Mouse (Mus musculus): Measurements from ENCODE around the gene Adtrp. TPM values are rescaled to one million over a fixed set of nuclear protein-coding genes. Genes with fewer than 3 reads are reported as not detected.

The Adtrp gene
- polyA plus RNA-seq, 1 experiment from 2014 or later, result 0.45 TPM

DNA sequence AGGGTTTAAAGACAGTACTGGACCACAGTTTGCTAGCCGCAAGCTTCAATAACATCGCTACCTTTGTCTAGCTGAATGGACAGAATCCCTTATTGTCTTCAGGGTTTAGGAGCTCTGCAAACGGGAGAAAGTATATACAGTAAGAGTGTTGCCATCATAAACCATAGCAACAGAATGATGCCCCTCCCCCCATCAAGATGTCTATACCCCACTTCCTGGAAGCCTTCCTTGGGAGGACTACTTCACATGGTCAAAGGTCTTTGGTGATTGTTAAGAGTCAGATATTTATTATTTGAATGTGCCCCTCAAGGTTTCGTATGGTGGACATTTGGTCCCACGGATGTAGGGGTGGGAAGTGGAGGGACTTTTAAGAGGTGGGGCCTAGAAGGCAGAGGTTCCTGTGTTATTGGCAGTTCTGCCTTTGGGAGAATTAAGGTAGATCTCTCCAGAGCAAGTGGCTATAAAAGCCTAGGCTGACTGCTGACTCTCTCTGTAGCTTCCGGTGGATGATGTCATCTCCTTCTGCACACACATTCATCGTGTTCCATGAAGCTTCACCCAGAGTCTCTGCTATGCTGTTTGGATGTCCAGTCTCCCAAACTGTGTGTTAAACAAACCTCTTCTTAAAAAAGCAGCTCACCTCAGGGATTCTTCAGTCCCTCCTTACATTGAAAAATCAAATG is 42.2 kb downstream of the Adtrp start:
- peaks cover 15% of the 10 kb centered on the region for H3K4me1 ChIP-seq (replicated peaks)
- WGBS, result 87% methylated on average over 7 of the region's 7 CpGs
- H3K9ac ChIP-seq (replicated peaks), result no peak overlapping the region
- no peak overlapping the region for H3K4me3 ChIP-seq (replicated peaks)
- H3K27me3 ChIP-seq, result no peaks in the 10 kb centered on the region
- ATAC-seq (ENCODE audit: insufficient number of reproducible peaks, insufficient read depth, low FRiP score, low TSS enrichment, low read depth), result no peak
- no peaks in the 10 kb centered on the region for H3K9me3 ChIP-seq
- no peak overlapping the region for H3K4me2 ChIP-seq
- H3K27ac ChIP-seq, result no peak overlapping the region
- no peaks in the 10 kb centered on the region for H3K36me3 ChIP-seq

DNA sequence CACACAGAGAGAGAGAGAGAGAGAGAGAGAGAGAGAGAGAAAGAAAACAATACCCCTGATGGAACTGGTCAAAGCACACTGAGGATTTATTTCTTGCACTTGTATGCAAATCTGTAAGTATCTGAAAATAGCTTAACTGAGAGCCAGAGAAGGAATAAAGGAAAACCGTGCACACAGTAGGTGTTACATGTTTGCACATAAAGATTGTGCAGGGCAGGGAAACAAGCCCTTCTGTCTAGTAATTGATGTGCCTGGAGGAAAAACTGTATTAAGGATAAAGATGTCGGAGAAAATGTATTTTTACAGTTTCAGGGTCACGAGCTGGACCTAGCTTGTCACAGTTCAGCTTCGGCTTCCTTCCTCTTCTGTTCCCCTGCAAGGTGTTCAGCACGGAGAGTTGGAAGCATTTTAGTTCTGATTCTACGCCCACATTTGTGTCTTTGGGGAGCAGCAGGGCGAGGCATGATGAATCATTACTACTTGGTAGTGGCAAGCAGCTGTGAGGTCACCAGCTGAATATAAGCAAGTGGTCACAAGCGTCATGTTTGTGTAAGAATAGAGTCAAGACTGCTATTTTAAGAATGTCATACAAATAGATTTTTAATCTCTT is 43.7 kb downstream of the Adtrp start:
- Histone ChIP-seq H3K4me1 (replicated peaks) (peaks cover 15% of the 10 kb centered on the region), H3K4me3 (replicated peaks) (no peak overlapping the region), H3K27ac (no peak overlapping the region), H3K9ac (replicated peaks) (no peak overlapping the region), H3K36me3 (no peaks in the 10 kb centered on the region), H3K4me2 (no peak overlapping the region), H3K9me3 (no peaks in the 10 kb centered on the region), H3K27me3 (no peaks in the 10 kb centered on the region)
- 80% methylated on average over 8 of the region's 8 CpGs for WGBS
- ATAC-seq (ENCODE audit: insufficient number of reproducible peaks, insufficient read depth, low FRiP score, low TSS enrichment, low read depth), result no peak

DNA sequence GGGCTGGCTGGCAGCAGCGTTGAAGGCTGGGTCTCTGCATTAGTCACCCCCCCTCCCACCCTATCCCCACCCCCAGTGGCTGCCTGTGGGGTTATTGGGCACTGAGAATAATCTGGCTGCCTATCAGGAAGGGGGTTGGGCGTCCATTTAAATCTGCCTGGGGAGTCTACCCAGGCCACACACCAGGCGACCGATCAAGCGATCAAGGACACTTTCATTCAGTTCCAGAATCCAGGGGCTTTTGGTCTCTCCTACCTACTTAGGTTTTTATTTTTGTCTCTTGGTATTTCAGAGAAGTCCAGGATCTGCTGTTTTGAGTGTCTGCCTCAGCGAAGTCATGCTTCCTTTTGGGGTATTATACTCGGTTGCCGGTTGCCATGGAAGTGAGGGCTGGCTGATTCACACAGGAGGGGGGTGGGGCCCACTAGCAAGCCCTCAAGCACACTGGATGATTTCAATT is 46.3 kb downstream of the Adtrp start:
- Histone ChIP-seq H3K4me2 (peak overlapping the region; percentile 37), H3K4me1 (replicated peaks) (peaks cover 15% of the 10 kb centered on the region), H3K4me3 (replicated peaks) (0 out of 2 replicates have a peak overlapping the region, but pooled peaks have one; percentile 7), H3K36me3 (no peaks in the 10 kb centered on the region), H3K9me3 (no peaks in the 10 kb centered on the region), H3K9ac (replicated peaks) (no peak overlapping the region), H3K27me3 (no peaks in the 10 kb centered on the region), H3K27ac (no peak overlapping the region)
- no peak for ATAC-seq (ENCODE audit: insufficient number of reproducible peaks, insufficient read depth, low FRiP score, low TSS enrichment, low read depth)
- WGBS, result 15% methylated on average over 8 of the region's 8 CpGs

DNA sequence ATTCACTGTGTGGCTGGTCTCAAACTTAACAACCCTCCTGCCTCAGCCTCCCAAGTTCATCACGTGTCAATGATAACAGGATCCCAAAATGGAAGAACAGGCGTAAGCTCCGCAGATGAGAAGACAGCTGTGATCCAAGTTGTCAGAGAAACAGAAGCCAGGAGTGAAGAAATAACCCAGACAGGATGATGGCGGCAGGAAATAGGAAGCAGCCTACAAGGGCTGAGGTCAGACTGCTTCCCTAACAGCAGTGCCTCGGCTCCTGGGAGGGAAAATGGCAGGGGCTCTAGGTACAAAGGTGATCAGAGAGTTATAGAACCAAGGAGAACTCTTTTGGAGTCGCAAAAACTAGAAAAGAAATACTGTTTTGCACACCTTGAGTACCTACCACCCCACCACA is 54.6 kb downstream of the Adtrp start:
- Histone ChIP-seq H3K27me3 (no peaks in the 10 kb centered on the region), H3K36me3 (no peaks in the 10 kb centered on the region), H3K4me3 (replicated peaks) (no peak overlapping the region), H3K4me1 (replicated peaks) (no peaks in the 10 kb centered on the region), H3K9ac (replicated peaks) (no peak overlapping the region), H3K9me3 (0 out of 2 replicates have a peak, but pooled peaks cover 2% of the 10 kb centered on the region), H3K27ac (no peak overlapping the region), H3K4me2 (no peak overlapping the region)
- no peak for ATAC-seq (ENCODE audit: insufficient number of reproducible peaks, insufficient read depth, low FRiP score, low TSS enrichment, low read depth)
- WGBS, result 79% methylated on average over 6 of the region's 6 CpGs

DNA sequence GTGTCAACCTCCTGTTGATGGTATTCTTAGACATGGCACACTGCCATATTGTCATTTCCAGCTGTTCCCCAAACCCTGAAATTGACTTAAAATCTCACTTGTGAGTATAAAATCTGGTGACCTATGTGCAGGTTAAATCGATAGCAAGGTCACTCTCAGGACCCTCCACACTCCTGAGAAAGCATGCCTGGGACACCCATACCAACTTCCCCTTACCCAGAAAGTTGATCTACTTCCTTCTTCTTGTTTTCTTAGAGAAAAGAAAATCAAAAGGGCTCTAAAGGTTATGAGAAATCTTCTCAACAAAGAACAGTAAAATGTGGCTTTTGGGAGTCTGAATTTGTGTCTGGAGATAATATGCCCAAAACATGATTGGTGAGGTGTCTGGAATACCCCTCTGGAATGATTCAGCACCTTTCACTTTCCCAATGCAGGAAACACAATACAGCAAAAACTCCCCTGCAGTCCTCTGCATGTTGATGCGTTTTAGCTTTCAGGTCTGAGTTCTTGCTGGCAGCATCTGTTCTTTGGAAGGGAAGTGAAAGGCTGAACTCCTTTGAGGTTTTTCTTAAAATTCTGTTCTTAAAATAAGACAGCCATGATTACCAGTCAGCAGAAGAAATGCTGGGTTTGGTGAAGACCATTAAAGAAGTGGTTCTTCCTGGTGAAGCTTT is 59.5 kb downstream of the Adtrp start:
- Histone ChIP-seq H3K27ac (no peak overlapping the region), H3K4me1 (replicated peaks) (no peaks in the 10 kb centered on the region), H3K9ac (replicated peaks) (no peak overlapping the region), H3K4me2 (no peak overlapping the region), H3K4me3 (replicated peaks) (no peak overlapping the region), H3K9me3 (0 out of 2 replicates have a peak, but pooled peaks cover 2% of the 10 kb centered on the region), H3K27me3 (no peaks in the 10 kb centered on the region), H3K36me3 (no peaks in the 10 kb centered on the region)
- ATAC-seq (ENCODE audit: insufficient number of reproducible peaks, insufficient read depth, low FRiP score, low TSS enrichment, low read depth), result no peak
- WGBS, result 72% methylated on average over 2 of the region's 2 CpGs

DNA sequence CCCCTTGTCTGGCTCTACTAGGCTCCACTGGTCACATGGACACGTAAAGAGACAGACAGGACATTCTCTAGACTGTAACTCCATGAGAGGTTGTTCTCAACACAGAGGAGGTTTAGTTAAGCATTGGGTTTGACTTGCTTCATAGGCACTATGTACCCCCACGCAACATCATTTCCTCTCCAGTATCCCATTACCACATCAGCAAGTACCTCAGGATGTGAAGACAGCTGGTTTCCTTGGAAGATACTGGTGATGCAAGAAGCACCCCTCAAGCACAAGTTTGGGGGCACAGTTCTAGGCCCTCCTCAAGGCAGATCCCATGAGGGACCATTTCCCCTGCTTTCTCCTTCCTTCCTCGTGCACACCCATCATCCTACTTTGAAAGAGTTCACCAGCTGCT is 60.8 kb downstream of the Adtrp start:
- ATAC-seq (ENCODE audit: insufficient number of reproducible peaks, insufficient read depth, low FRiP score, low TSS enrichment, low read depth), result no peak
- Histone ChIP-seq H3K36me3 (no peaks in the 10 kb centered on the region), H3K9ac (replicated peaks) (no peak overlapping the region), H3K9me3 (no peaks in the 10 kb centered on the region), H3K27ac (no peak overlapping the region), H3K27me3 (no peaks in the 10 kb centered on the region), H3K4me2 (no peak overlapping the region), H3K4me3 (replicated peaks) (no peak overlapping the region), H3K4me1 (replicated peaks) (no peaks in the 10 kb centered on the region)
- 90% methylated on average over 3 of the region's 3 CpGs for WGBS

DNA sequence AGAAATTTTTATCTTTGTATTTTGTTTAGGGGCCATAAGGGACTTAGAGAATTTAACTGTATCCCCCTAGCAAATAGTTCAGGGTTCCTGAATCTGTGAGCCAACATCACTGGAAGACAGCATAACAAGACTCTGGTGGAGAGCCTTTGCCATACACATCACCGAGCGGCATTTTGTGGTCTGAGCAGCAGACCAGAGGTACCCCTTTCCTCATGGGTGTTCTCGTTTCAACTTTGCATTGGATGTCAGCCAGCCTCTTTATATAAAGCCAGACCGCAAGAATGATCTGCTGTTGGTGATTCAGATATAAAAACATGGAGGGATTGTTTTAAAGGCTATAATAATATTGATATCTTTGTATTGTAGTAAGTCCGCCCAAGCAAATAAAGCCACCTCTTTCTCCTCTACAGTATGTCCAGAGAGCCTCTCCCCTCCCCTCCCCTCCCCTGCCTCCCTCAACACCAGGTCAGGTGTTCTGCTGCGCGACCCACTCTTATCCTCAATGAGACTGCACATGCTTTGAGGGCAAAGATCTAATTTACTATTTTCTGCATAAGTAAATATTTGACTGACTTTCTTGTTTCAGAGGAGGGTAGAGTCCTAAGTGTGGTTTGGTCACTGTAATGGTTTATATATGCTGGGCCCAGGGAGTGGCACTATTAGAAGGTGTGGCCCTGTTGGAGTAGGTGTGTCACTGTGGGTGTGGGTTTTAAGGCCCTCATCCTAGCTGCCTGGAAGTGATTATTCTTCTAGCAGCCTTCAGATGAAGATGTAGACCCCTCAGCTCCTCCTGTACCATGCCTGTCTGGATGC is 62.4 kb downstream of the Adtrp start:
- no peak for ATAC-seq (ENCODE audit: insufficient number of reproducible peaks, insufficient read depth, low FRiP score, low TSS enrichment, low read depth)
- no peak overlapping the region for H3K27ac ChIP-seq
- no peaks in the 10 kb centered on the region for H3K27me3 ChIP-seq
- no peak overlapping the region for H3K4me3 ChIP-seq (replicated peaks)
- H3K9ac ChIP-seq (replicated peaks), result no peak overlapping the region
- H3K36me3 ChIP-seq, result no peaks in the 10 kb centered on the region
- no peaks in the 10 kb centered on the region for H3K9me3 ChIP-seq
- no peak overlapping the region for H3K4me2 ChIP-seq
- no peaks in the 10 kb centered on the region for H3K4me1 ChIP-seq (replicated peaks)
- WGBS, result 89% methylated on average over 7 of the region's 7 CpGs

DNA sequence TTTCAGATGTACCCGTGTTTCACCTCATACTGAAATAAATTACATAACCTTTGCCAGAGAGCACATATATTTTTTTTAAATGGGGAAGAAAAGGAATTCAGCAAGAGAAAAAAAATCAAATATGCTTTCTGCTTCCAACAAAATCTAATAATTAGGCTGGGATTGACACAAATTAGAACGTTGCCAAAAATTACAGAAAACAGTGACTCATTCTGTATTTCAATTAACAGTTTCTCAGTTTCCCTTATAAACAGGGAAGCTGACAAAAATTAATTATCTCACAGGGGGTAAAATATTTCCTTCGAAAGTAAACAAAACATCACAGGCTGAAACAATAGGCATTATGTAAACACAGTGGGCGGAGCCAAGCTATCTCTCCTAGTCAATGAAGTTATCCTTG is 67.2 kb downstream of the Adtrp start:
- Histone ChIP-seq H3K27me3 (0 out of 2 replicates have a peak, but pooled peaks cover 2% of the 10 kb centered on the region), H3K9ac (replicated peaks) (no peak overlapping the region), H3K36me3 (no peaks in the 10 kb centered on the region), H3K4me2 (no peak overlapping the region), H3K4me3 (replicated peaks) (no peak overlapping the region), H3K4me1 (replicated peaks) (no peaks in the 10 kb centered on the region), H3K9me3 (no peaks in the 10 kb centered on the region), H3K27ac (no peak overlapping the region)
- ATAC-seq (ENCODE audit: insufficient number of reproducible peaks, insufficient read depth, low FRiP score, low TSS enrichment, low read depth), result no peak
- WGBS, result 88% methylated on average over 4 of the region's 4 CpGs

DNA sequence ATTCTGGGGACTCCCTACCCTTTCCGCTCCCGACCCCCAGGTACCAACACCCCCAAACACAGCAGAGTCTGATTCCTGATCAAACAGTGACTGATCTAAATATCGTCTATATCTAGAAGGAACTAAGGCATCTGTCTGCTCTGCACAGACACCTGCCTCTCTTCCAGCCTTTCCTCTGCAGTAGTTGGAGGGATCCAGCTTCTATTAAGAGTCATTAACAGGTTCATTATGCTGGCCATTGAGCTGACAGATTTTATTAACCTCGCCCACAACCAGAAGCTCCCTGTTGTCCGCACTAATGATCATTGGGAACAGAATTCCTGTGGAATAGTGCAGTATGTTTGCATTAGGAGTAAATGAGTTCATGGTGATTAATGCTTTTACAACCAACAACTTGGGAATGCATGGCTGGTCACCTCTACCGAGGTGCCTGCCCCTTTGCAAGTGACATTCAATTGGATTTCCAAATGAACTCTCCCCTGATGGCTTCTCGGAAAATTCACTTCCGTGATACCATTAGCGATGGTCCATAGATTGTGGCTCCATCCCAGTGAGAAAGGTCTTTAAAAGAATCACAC is 67.8 kb downstream of the Adtrp start:
- WGBS, result 63% methylated on average over 9 of the region's 9 CpGs
- ATAC-seq (ENCODE audit: insufficient number of reproducible peaks, insufficient read depth, low FRiP score, low TSS enrichment, low read depth), result no peak
- H3K9ac ChIP-seq (replicated peaks), result no peak overlapping the region
- H3K9me3 ChIP-seq, result no peaks in the 10 kb centered on the region
- H3K4me1 ChIP-seq (replicated peaks), result no peaks in the 10 kb centered on the region
- H3K27me3 ChIP-seq, result 0 out of 2 replicates have a peak, but pooled peaks cover 2% of the 10 kb centered on the region
- no peak overlapping the region for H3K27ac ChIP-seq
- no peak overlapping the region for H3K4me2 ChIP-seq
- H3K36me3 ChIP-seq, result no peaks in the 10 kb centered on the region
- no peak overlapping the region for H3K4me3 ChIP-seq (replicated peaks)

DNA sequence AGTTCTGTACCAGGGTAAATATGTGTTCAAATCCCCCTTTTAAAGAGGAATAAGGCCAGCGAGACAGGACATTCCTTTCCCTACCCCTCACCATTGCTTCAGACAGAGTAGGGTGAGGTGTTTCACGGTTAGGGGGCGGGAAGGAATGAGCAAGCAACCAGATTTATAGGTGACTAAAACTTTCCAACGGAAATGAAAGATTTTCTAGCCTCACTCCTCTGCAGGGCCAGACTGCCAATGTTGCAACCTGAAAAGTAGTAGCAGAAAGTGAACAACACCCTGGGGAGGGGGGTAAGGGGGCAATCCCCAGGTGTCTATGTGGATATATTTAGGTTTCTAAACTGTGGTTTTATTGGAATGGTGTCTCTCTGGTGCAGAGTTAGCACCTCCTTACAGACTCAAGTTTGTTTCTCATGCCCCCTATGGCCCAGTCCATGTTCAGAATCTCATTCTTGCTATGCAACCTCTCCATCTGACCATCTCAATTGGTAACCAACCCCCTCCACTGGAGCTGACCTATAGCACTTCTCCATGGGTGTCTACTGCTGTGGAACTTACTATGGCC is 73.6 kb downstream of the Adtrp start:
- 65% methylated on average over 4 of the region's 4 CpGs for WGBS

More for the DNA sequence above, 73.6 kb downstream of the Adtrp start:
- H3K27ac ChIP-seq, result no peak overlapping the region
- 0 out of 2 replicates have a peak, but pooled peaks have one; percentile 6 for ATAC-seq (ENCODE audit: insufficient number of reproducible peaks, insufficient read depth, low FRiP score, low TSS enrichment, low read depth)
- H3K4me1 ChIP-seq (replicated peaks), result 0 out of 2 replicates have a peak, but pooled peaks cover 3% of the 10 kb centered on the region
- no peaks in the 10 kb centered on the region for H3K9me3 ChIP-seq
- H3K27me3 ChIP-seq, result 0 out of 2 replicates have a peak, but pooled peaks cover 2% of the 10 kb centered on the region
- H3K9ac ChIP-seq (replicated peaks), result no peak overlapping the region
- no peaks in the 10 kb centered on the region for H3K36me3 ChIP-seq
- H3K4me2 ChIP-seq, result no peak overlapping the region
- H3K4me3 ChIP-seq (replicated peaks), result no peak overlapping the region
